Mouse (Mus musculus) retina, adult 2 months (tissue): ENCODE results near the gene Amz2.
"Not testable (repeated sequence)": the region's sequence is repeated elsewhere in the genome, so short reads cannot be mapped to it uniquely, and the experiment has no call there.

ENCODE experiments used
- DNase-seq: peaks from one replicate; pipeline ENCODE4 v3.0.0-alpha.2; 2012; ENCODE audit warnings: low read depth, low spot score

Gene Amz2

GRCm38 (mm10) chr11:109470921-109471861 is 45.4 kb downstream of the Amz2 start:
- peak; percentile 54 for DNase-seq

- no peak for DNase-seq
Measured at GRCm38 (mm10) chr11:109472171-109472691, 46.5 kb downstream of the Amz2 start.

GRCm38 (mm10) chr11:109472821-109473170 is 47.0 kb downstream of the Amz2 start:
- DNase-seq: peak; percentile 42

- DNase-seq: peak; percentile 77
Measured at GRCm38 (mm10) chr11:109473171-109474085, 47.7 kb downstream of the Amz2 start, which contains the start of the genes Arsg and Slc16a6. Gene Arsg (plus strand): TSS chr11:109473374. Gene Slc16a6 (minus strand): TSS chr11:109473598.

- DNase-seq: peak; percentile 37
Measured at GRCm38 (mm10) chr11:109474086-109474742, 48.5 kb downstream of the Amz2 start.

DNA sequence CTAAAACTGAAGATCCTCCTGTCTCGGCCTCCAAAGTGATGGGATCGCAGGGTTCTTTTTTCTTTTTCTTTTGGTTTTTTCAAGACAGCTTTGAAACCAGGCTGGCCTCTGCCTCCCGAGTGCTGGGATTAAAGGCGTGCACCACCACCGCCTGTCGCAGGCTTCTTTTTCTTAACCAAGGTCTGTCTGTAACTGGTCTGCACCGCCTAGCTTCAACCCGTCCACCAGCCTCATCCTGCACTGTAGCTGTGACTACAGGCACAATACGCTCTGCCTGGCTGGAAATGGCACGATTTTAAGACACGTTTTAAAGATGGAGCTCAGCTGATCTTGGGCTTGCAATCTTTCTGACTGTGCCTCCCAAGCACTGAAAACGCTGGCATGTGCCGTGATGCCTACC is 49.1 kb downstream of the Amz2 start:
- DNase-seq: no peak

- no peak for DNase-seq
Measured at GRCm38 (mm10) chr11:109475717-109476116, 50.0 kb downstream of the Amz2 start.

DNA sequence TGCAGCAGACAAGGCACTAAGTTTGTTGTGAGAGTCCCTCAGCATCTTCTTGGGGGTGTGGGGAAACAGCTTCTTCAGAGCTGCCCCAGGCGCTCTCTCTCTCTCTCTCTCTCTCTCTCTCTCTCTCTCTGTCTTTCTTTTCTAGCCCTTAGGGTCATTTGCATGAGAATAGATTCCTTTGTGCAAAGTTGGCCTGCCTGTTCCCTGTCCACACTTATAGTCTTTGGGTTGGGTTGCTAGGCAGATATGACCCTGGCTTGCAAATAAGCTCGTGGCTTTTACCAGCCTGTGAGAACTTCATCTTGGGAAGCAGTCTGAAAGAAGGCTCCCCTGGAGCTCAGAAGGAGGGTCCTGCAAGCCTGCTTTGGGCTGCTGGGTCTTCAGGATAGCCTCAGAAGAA is 50.5 kb downstream of the Amz2 start:
- DNase-seq: no peak

- no peak for DNase-seq
Measured at GRCm38 (mm10) chr11:109476653-109477052, 50.9 kb downstream of the Amz2 start.

DNA sequence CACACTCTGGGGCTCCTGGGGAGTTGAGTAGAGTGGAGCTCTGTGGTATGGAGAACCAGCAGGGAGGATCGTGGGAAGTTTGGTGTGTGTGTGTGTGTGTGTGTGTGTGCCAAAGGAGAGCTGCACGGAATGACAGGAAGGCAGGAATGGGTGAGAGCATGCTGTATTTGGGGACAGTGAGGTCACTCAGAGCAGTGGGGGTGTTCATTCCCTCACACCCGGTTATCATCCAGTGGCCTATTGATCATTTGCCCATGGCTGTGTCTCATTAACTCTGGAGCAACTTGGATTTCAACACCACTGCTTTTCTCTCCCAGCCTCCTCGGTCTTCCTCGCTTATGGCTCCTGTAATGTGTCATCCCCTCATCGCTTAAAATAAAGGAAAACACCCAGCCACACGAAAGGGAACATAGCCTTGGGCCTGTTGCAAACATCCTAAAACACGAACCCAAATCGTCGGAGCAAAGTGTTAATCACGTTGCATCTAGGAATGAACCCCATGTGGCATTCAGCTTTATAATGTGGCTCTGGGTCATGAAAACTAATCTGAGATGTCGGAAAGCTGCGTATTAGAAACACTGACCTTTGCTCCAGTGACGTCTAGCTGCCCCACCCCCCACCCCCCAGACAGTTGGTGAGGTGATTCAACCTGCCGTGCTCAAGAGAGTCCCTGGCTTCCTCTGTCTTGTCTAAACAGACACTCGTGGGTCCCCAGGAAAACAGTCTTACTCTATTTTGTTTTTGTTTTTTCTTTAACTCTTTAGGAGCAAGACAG is 52.0 kb downstream of the Amz2 start:
- DNase-seq: no peak

DNA sequence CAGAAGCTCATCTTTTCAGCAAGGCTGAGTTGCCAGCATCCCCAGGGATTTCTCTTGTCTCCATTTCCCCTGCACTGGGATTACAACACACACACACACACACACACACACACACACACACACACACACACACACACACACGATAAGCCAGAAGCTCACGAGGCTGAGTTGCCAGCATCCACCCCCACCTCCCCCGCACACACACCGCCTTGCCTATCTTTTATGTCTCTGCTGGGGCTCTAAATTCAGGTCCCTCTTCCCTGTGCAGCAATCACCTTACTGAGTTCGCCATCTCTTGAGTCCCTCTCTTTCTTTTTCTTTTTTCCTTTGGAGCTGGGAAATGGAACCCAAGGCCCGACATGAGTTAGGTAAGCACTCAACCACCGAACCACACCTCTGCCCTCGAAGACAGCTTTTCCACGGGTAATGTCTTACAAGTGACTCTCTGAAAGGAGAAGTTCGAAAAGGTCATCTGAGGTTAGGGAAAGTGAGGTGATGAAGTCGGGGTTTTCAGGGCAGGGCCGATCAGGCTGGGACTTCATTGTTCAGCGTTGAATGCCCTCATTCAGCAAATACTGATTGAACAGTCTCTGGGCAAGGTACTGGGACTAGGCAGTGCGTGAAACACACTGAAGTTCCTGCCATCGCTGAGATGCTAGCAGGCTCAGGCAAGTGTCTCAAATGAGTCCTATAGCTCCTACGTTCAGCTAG is 54.0 kb downstream of the Amz2 start:
- DNase-seq: no peak

DNA sequence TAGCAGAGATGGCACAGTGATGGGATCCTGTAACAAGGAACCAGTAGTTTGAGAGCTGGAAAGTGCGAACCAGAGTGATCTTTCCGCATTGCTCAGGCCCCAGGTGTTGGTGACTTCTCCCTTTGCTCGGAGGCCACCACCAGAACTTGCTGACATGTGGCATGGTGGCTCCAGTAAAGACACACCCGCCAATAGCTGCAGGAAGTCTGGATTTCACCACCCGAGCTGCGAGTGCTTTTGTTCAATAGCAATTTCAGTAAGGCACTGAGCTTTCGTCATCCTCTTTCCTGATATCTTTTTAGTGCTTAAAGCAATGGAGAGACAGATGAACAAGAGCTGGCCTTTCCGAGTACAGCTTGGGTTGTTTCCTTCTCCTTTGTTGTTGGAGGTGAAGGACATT is 54.7 kb downstream of the Amz2 start:
- DNase-seq: no peak

DNA sequence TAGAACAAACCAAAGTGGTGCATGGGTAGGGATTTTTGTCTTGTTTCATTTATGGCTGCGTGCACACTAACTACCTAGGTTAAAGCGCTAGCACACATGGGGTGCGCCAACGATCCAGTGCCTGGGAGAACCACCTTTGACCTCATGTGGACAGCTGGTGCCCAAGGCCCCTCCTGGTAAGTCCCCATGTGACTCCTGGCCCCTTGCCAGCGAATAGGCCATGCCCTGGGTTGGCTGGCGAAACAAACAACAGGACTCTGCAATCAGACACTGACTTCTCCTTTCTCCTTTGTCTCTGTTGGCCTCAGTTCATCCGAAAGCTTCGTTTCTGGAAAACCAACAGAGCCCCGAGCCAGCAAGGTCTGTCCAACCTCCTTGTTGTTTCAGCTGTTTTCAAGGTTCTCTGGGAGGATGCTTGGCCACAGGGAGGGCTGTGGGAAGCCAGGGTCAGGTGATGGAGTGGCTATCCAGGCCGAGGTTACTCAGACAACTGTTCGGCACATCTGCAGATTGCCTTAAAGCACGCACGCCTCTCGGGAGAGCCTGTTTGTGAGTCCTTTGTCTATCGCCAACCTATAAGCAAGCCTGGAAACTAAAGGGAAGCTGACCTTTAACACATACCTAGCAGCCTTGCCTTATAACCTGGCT is 59.8 kb downstream of the Amz2 start:
- DNase-seq: no peak

DNA sequence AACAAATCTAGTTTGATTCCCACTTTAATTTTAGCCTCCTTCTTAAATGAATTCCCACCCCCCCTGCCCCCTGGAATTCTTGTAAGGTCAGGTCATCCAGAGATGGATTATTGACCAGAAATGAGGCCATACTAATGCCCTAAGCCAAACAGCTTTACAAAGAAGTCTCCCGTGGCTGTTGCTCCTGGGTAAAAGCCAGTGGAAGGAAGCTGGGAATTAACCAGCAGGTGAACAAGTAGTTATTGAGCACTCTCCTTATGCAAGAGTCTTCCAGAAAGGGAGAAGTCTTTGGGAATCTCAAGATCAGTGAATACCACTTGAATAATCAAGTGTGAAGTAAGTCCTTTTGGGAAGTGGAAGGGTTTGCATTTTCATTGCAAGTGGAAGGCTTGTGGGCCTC is 61.4 kb downstream of the Amz2 start:
- no peak for DNase-seq

DNA sequence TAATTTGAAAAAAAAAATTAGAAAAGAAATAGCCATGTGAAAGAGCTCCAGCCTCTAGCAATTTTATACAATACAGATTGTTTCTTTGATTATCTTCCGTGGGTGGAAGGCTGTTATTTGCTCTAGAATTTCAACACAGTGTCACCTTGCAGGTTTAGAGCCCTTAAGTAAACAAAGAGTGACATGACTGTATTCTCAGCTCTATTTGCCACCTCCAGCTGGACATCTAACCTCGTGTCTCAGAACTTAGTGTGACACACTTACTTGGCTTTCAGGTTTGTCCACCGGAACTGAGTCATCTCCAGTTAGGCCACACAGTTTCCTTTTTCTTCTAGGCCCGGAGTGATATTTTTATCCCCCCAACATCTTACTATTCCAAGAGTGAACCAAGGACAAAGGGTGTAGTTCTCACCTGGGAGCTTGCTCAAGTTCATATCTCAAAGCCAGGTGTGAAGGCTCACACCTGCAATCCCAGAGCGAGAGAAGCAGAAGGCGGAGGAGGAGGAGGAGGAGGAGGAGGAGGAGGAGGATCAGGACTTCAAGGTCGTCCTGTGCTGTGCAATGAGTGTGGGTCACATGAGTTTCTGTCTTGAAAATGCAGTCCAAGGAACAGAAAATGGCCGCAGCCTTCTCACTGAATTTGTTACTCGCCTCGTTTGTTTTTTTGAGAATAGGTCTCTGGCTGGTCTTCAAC is 62.4 kb downstream of the Amz2 start:
- no peak for DNase-seq

- no peak for DNase-seq
Measured at GRCm38 (mm10) chr11:109489763-109490162, 64.0 kb downstream of the Amz2 start.

GRCm38 (mm10) chr11:109491844-109492243 is 66.1 kb downstream of the Amz2 start:
- DNase-seq: no peak

DNA sequence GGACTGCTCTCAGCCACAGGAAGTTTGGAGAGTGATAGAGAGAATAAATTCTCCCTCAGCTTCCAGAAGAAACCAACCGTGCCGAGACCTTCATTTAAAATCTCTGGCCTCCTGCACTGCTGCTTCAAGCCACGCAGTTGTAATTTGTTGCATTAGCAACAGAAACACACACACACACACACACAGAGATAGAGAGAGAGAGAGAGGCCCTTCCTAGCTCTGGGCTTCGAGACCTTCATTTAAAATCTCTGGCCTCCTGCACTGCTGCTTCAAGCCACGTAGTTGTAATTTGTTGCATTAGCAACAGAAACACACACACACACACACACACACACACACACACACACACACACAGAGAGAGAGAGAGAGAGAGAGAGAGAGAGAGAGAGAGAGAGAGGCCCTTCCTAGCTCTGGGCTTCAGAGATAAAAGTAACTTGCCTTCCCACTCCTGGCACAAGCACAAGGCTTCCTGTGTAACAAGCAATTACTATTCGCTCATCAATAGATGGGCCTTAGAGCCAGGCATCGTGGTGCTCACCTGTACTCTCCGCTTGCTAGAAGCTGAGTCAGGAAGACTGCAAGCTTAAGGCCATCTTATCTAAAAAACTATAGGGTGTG is 67.2 kb downstream of the Amz2 start:
- DNase-seq: not testable (repeated sequence)
